Mouse (Mus musculus) CH12.LX (cell line): Measurements from ENCODE around the gene Pnmal2.

Experiments
- BHLHE40 ChIP-seq: IDR thresholded peaks from 2 replicates; pipeline ENCODE4 v1.6.1; 2011; ENCODE audit warnings: mild to moderate bottlenecking, low read depth, low read length, improper control_type of control experiment
- CTCF ChIP-seq, 2 experiments: IDR thresholded peaks in 1 of 2; conservative IDR thresholded peaks in 1 of 2; 2 replicates each; pipeline ENCODE4 v1.5.1; 2011 to 2012; ENCODE audit warnings: low read depth in 2 of 2, low read length in 2 of 2, improper control_type of control experiment in 1 of 2, inconsistent platforms in 1 of 2, mild to moderate bottlenecking in 1 of 2, moderate library complexity in 1 of 2
- ETS1 ChIP-seq: conservative IDR thresholded peaks from 2 replicates; pipeline ENCODE4 v1.6.1; 2012; ENCODE audit warnings: low read depth, mild to moderate bottlenecking, inconsistent platforms, low read length, improper control_type of control experiment, moderate library complexity
- GABPA ChIP-seq: IDR thresholded peaks from 2 replicates; pipeline ENCODE4 v1.6.1; 2012; ENCODE audit warnings: low read depth, low read length, improper control_type of control experiment, inconsistent platforms; ENCODE audit not compliant: insufficient replicate concordance
- HCFC1 ChIP-seq: IDR thresholded peaks from 2 replicates; pipeline ENCODE4 v1.6.1; 2012; ENCODE audit warnings: low read depth, mild to moderate bottlenecking, inconsistent platforms, low read length, improper control_type of control experiment
- JUND ChIP-seq: conservative IDR thresholded peaks from 2 replicates; pipeline ENCODE4 v1.6.1; 2011; ENCODE audit warnings: low read depth, low read length, improper control_type of control experiment
- KAT2A ChIP-seq: IDR thresholded peaks from 2 replicates; pipeline ENCODE4 v1.6.1; 2012; ENCODE audit warnings: low read length, improper control_type of control experiment, inconsistent platforms; ENCODE audit not compliant: insufficient replicate concordance
- MAZ ChIP-seq: IDR thresholded peaks from 2 replicates; pipeline ENCODE4 v1.6.1; 2012; ENCODE audit warnings: low read depth, mild to moderate bottlenecking, inconsistent platforms, low read length, improper control_type of control experiment, moderate library complexity
- POLR2A ChIP-seq: IDR thresholded peaks from 2 replicates; pipeline ENCODE4 v1.6.1; 2011; ENCODE audit warnings: low read depth, mild to moderate bottlenecking, improper control_type of control experiment, low read length
- POLR2AphosphoS2 ChIP-seq: IDR thresholded peaks from 2 replicates; pipeline ENCODE4 v1.6.1; 2011; ENCODE audit warnings: low read depth, low read length, improper control_type of control experiment
- RAD21 ChIP-seq: IDR thresholded peaks from 2 replicates; pipeline ENCODE4 v1.6.1; 2011; ENCODE audit warnings: low read depth, mild to moderate bottlenecking, low read length, improper control_type of control experiment, moderate library complexity
- SMC3 ChIP-seq: IDR thresholded peaks from 2 replicates; pipeline ENCODE4 v1.6.1; 2011; ENCODE audit warnings: low read depth, low read length, improper control_type of control experiment
- ZNF384 ChIP-seq: IDR thresholded peaks from 2 replicates; pipeline ENCODE4 v1.6.1; 2012; ENCODE audit warnings: low read depth, low read length, improper control_type of control experiment, inconsistent platforms

- TF ChIP-seq CTCF (conservative IDR thresholded peaks at IDR 0.05 in 1 of 2, IDR thresholded peaks at IDR 0.05 in 1 of 2; ENCODE audit: low read depth in 2 of 2, low read length in 2 of 2) (no peak), POLR2AphosphoS2 (no peak), GABPA (no peak), RAD21 (no peak), MAZ (no peak), POLR2A (no peak), JUND (no peak), ZNF384 (no peak), SMC3 (no peak), HCFC1 (no peak), BHLHE40 (no peak), ETS1 (no peak), KAT2A (no peak)
Observed at GRCm38 (mm10) chr7:16992451-16992807, 47.9 kb downstream of the Pnmal2 start, which contains the start of gene Ccdc8.
